Comparison of ENCODE assay signal across 22 mouse cellular contexts in genomic region chr11:109615286-109615685, GRCm38 (mm10). TPM values are rescaled to one million over a fixed set of nuclear protein-coding genes. Genes with fewer than 3 reads are reported as not detected.
A peak's percentile ranks its signal among the peaks of the same experiment; 100 is the strongest.
DNase-seq lines count a peak whose midpoint lies in the region; ATAC-seq and TF ChIP-seq lines count a peak whose summit lies in the region.
"Had no signal": no experiment of that assay in that cellular context is flagged by ENCODE, and none has a peak within 500 bp of the region (broad histone marks: within the 10 kb centered on the region; RNA-seq: fewer than 3 reads in every experiment).

No protein-coding gene starts in this region.

- H3K36me3 ChIP-seq in liver, embryonic 13.5 days: no peaks in the 10 kb centered on the region
- no peaks in the 10 kb centered on the region for H3K36me3 ChIP-seq in stomach, postnatal 0 days (ENCODE audit: control insufficient read depth, insufficient read depth, low read length)
- H3K36me3 ChIP-seq: heart, embryonic 13.5 days; limb, embryonic 12.5 days; midbrain, embryonic 12.5 days had no signal

- no peak for TF ChIP-seq EP300 in stomach, postnatal 0 days (optimal IDR thresholded peaks at IDR 0.05)

- ATAC-seq in liver, embryonic 13.5 days (ENCODE audit: low read depth): no peak
- ATAC-seq in stomach, postnatal 0 days (ENCODE audit: low FRiP score, low TSS enrichment): no peak
- ATAC-seq: CD4-positive, CD25-positive, alpha-beta regulatory T cell, adult 4 months; forebrain, embryonic 14.5 days had no signal

- H3K4me1 ChIP-seq in liver, embryonic 13.5 days (replicated peaks): peaks cover 73% of the 10 kb centered on the region
- no peaks in the 10 kb centered on the region for H3K4me1 ChIP-seq in stomach, postnatal 0 days (replicated peaks; ENCODE audit: control insufficient read depth, insufficient read depth)

- no peak for TF ChIP-seq CTCF in stomach, postnatal 0 days (IDR thresholded peaks at IDR 0.05; ENCODE audit: low read depth)

- H3K4me3 ChIP-seq in liver, embryonic 13.5 days (replicated peaks): peak overlapping the region; percentile 89
- no peak overlapping the region for H3K4me3 ChIP-seq in stomach, postnatal 0 days (ENCODE audit: low read depth, low read length)
- H3K4me3 ChIP-seq: heart, embryonic 13.5 days; limb, embryonic 12.5 days; midbrain, embryonic 12.5 days had no signal

- peak; percentile 16 for DNase-seq in cerebellum, adult 9-10 months
- DNase-seq in cerebellum, adult 11 months: no peak
- peak; percentile 30 for DNase-seq in lung, postnatal 36 days
- DNase-seq in lung, postnatal 25 days (ENCODE audit: low spot score): no peak
- no peak for DNase-seq in liver, embryonic 13.5 days
- DNase-seq in stomach, postnatal 0 days (ENCODE audit: low spot score): no peak
- no peak for DNase-seq in kidney, postnatal 25 days
- DNase-seq in heart, postnatal 36 days: no peak
- DNase-seq: adrenal gland, postnatal 14 days; cerebellum, adult 9-11 months; gastrocnemius, postnatal 25 days; heart, adult 18-20 months; kidney, adult 8-10 months; kidney, postnatal 10 days; layer of hippocampus, postnatal 36 days; lung, adult 2 months had no signal

- intact Hi-C loops in heart, postnatal 36 days (cut with DNase I): loop anchor here (10.0 kb wide), 1 partner anchor 280 kb away; no protein-coding TSS in a partner anchor

- no peaks in the 10 kb centered on the region for H3K9me3 ChIP-seq in liver, embryonic 13.5 days (replicated peaks)
- no peaks in the 10 kb centered on the region for H3K9me3 ChIP-seq in stomach, postnatal 0 days (ENCODE audit: control insufficient read depth, low read length)
- H3K9me3 ChIP-seq: heart, embryonic 13.5 days; limb, embryonic 12.5 days; midbrain, embryonic 12.5 days had no signal

- 40% methylated on average over 9 of the region's 9 CpGs for WGBS in liver, embryonic 13.5 days (ENCODE audit: insufficient replicate concordance)
- WGBS in stomach, postnatal 0 days: 46% methylated on average over 9 of the region's 9 CpGs

- H3K27me3 ChIP-seq in liver, embryonic 13.5 days: no peaks in the 10 kb centered on the region
- no peaks in the 10 kb centered on the region for H3K27me3 ChIP-seq in stomach, postnatal 0 days (ENCODE audit: control insufficient read depth, insufficient read depth, low read length)
- H3K27me3 ChIP-seq: heart, embryonic 13.5 days; limb, embryonic 12.5 days had no signal

- H3K27ac ChIP-seq in liver, embryonic 13.5 days: peak overlapping the region; percentile 99
- H3K27ac ChIP-seq in stomach, postnatal 0 days (replicated peaks): peak overlapping the region; percentile 18; the same call in 1 of the 2 replicates
- H3K27ac ChIP-seq: heart, embryonic 13.5 days; hindbrain, embryonic 14.5 days; limb, embryonic 12.5 days; midbrain, embryonic 12.5 days had no signal

- H3K9ac ChIP-seq in liver, embryonic 13.5 days: peak overlapping the region; percentile 75
- no peak overlapping the region for H3K9ac ChIP-seq in stomach, postnatal 0 days (ENCODE audit: low read length)
- H3K9ac ChIP-seq: heart, embryonic 13.5 days; hindbrain, embryonic 14.5 days; limb, embryonic 12.5 days; midbrain, embryonic 12.5 days had no signal

- peak overlapping the region; percentile 89 for H3K4me2 ChIP-seq in liver, embryonic 13.5 days
- no peak overlapping the region for H3K4me2 ChIP-seq in stomach, postnatal 0 days (replicated peaks; ENCODE audit: low read depth)
- H3K4me2 ChIP-seq: heart, embryonic 13.5 days; hindbrain, embryonic 14.5 days; limb, embryonic 12.5 days; midbrain, embryonic 12.5 days had no signal

RNA-seq across cellular contexts. Expression of gene Wipi1, which starts 3.5 kb away (rescaled TPM):
- 28.3 and 29.1 TPM in 2 replicates for polyA plus RNA-seq in liver, embryonic 13.5 days (2015; fragmentation: Nextera tagmentation; extraction: Ambion mirVana)
- 35.3 and 40.5 TPM in 2 replicates for polyA plus RNA-seq in stomach, postnatal 0 days (2015; fragmentation: Nextera tagmentation; extraction: Ambion mirVana)
- 100 to 1,000 TPM; 116 TPM for total RNA-seq in heart, postnatal 36 days (2021)
- polyA plus RNA-seq: CD4-positive, CD25-positive, alpha-beta regulatory T cell, adult 4 months had no signal

RNA-seq across cellular contexts. Expression of gene Prkar1a, which starts 33.9 kb away (rescaled TPM):
- 126 and 148 TPM in 2 replicates for polyA plus RNA-seq in liver, embryonic 13.5 days (2015; fragmentation: Nextera tagmentation; extraction: Ambion mirVana)
- polyA plus RNA-seq in stomach, postnatal 0 days (2015; fragmentation: Nextera tagmentation; extraction: Ambion mirVana): 176 and 177 TPM in 2 replicates
- 100 to 1,000 TPM; 309 to 323 TPM for total RNA-seq in heart, postnatal 36 days (2021)

Comparison
In these comparisons a context has a peak if more than half of its experiments do, and no peak if none do; other contexts are left out.
1. DNase-seq: peak in cerebellum, adult 9-10 months (single experiment) and lung, postnatal 36 days (single experiment); none in cerebellum, adult 11 months (single experiment), lung, postnatal 25 days (single experiment), liver, embryonic 13.5 days (single experiment), stomach, postnatal 0 days (single experiment), kidney, postnatal 25 days (0 of 2) and heart, postnatal 36 days (0 of 2).